Mouse (Mus musculus): ENCODE data around the gene Arhgap8. TPM values are rescaled to one million over a fixed set of nuclear protein-coding genes. Genes with fewer than 3 reads are reported as not detected.
"Not testable (repeated sequence)": the region's sequence is repeated elsewhere in the genome, so short reads cannot be mapped to it uniquely, and the experiment has no call there.

Arhgap8 gene
- polyA plus RNA-seq, 1 experiment from 2014 or later, result 3.1 TPM

DNA sequence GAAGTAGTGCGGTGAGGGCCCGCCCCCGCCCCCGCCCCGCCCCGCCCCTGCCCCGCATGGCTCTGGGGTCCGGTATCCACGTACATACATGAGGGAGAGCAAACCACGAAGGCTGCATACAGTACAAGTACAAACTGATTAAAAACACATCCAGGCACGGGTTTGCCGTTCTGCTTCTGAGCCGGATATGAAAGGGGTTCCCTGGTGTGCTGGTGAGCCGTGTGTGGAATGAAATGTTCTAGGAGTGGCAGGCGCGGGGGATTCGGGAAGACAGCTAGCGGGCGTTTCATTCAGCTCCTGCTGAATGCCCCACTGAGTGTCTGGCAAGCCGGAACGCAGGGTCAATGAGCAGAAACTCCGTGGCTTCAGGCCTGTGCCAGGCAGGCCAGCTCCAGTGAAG, 36.6 kb downstream of the Arhgap8 start:
- WGBS, result 4% methylated on average over 22 of the region's 22 CpGs
- peak; percentile 56 for DNase-seq (ENCODE audit: low spot score)

DNA sequence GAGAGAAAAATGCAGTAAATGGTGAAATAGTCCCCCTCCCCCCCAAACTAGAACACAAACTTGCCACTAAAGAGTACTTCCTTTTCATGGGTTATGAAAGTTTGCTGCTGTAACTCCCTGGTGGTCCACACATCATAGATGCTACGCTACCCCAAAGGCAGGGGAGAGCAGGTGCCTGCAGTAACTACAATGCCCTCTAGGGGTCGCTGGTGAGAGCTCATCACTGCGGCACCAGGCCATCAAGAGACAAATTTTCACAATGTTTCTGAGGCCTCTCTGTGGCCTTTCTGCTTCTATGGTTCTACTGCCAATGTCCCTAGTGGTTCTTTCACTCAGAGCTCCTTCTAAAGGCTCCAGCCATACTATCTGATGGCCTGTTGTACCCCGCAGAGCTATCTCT, 38.6 kb downstream of the Arhgap8 start:
- no peak overlapping the region for H3K27ac ChIP-seq (replicated peaks; ENCODE audit: low read depth, low read length)
- no peak for ATAC-seq (ENCODE audit: low read depth)
- DNase-seq (ENCODE audit: low spot score), result no peak
- H3K4me2 ChIP-seq (ENCODE audit: low read depth, low read length), result no peak overlapping the region
- no peaks in the 10 kb centered on the region for H3K36me3 ChIP-seq (ENCODE audit: control insufficient read depth, insufficient read depth, low read length)
- H3K4me3 ChIP-seq (ENCODE audit: low read depth, low read length), result no peak overlapping the region
- H3K4me1 ChIP-seq (ENCODE audit: control insufficient read depth, insufficient read depth, low read length), result peaks cover 5% of the 10 kb centered on the region; the same call in 1 of the 2 replicates
- no peak overlapping the region for H3K9ac ChIP-seq (ENCODE audit: low read depth, low read length)
- H3K27me3 ChIP-seq (replicated peaks; ENCODE audit: control insufficient read depth, insufficient read depth, low read length), result peaks cover 5% of the 10 kb centered on the region
- H3K9me3 ChIP-seq (ENCODE audit: control insufficient read depth, low read length), result no peaks in the 10 kb centered on the region
- 55% methylated on average over 3 of the region's 4 CpGs for WGBS

More for the DNA sequence above, 36.6 kb downstream of the Arhgap8 start:
- Histone ChIP-seq H3K9me3 (ENCODE audit: control insufficient read depth, low read length) (no peaks in the 10 kb centered on the region), H3K27ac (replicated peaks; ENCODE audit: low read depth, low read length) (no peak overlapping the region), H3K4me1 (ENCODE audit: control insufficient read depth, insufficient read depth, low read length) (peaks cover 5% of the 10 kb centered on the region; the same call in 1 of the 2 replicates), H3K4me2 (ENCODE audit: low read depth, low read length) (peak overlapping the region; percentile 60), H3K9ac (ENCODE audit: low read depth, low read length) (peak overlapping the region; percentile 54), H3K27me3 (replicated peaks; ENCODE audit: control insufficient read depth, insufficient read depth, low read length) (peaks cover 5% of the 10 kb centered on the region), H3K4me3 (ENCODE audit: low read depth, low read length) (peak overlapping the region; percentile 26), H3K36me3 (ENCODE audit: control insufficient read depth, insufficient read depth, low read length) (no peaks in the 10 kb centered on the region)
- 0 out of 2 replicates have a peak, but pooled peaks have one; percentile 38 for ATAC-seq (ENCODE audit: low read depth)

DNA sequence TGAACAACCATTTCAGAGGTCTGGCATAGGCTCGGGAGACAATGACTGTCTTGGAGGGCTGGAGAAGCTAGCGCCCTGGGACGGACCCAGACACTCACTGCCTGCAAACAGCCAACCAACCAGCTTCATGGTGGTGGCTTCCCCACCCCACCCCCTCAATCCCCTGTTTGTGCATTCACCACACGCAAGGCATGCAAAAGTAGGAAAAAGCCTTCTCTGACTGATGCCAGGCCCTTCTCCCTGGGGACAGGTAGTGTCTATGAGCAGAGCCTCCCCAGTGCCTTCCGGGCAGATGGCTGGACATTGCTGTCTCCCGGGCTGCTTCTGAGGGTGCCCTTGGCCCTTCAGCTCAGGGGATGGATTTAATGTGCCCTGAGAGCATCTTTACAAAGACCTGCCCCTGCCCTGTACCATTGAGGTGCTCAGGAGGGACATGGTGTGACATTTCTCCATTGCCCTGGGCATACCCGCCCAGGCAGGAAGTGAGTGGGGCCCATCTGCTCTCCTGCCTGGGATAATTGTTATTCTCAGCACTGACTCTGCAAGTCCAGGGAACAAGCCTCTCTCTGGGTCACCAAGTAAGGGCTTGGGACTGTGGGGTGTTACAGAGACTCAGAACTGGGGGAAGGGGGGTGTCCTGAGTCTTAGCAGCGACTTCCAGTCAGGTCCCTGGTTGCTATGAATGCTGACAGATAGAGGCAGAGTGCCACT, 43.0 kb downstream of the Arhgap8 start:
- ATAC-seq (ENCODE audit: low read depth), result no peak
- Histone ChIP-seq H3K9ac (ENCODE audit: low read depth, low read length) (0 out of 2 replicates have a peak overlapping the region, but pooled peaks have one; percentile 6), H3K4me1 (ENCODE audit: control insufficient read depth, insufficient read depth, low read length) (no peaks in the 10 kb centered on the region), H3K4me2 (ENCODE audit: low read depth, low read length) (no peak overlapping the region), H3K36me3 (ENCODE audit: control insufficient read depth, insufficient read depth, low read length) (no peaks in the 10 kb centered on the region), H3K9me3 (ENCODE audit: control insufficient read depth, low read length) (no peaks in the 10 kb centered on the region), H3K27me3 (replicated peaks; ENCODE audit: control insufficient read depth, insufficient read depth, low read length) (peaks cover 1% of the 10 kb centered on the region; the same call in 1 of the 2 replicates), H3K4me3 (ENCODE audit: low read depth, low read length) (no peak overlapping the region), H3K27ac (replicated peaks; ENCODE audit: low read depth, low read length) (no peak overlapping the region)
- WGBS, result 70% methylated on average over 8 of the region's 8 CpGs
- DNase-seq (ENCODE audit: low spot score), result no peak

DNA sequence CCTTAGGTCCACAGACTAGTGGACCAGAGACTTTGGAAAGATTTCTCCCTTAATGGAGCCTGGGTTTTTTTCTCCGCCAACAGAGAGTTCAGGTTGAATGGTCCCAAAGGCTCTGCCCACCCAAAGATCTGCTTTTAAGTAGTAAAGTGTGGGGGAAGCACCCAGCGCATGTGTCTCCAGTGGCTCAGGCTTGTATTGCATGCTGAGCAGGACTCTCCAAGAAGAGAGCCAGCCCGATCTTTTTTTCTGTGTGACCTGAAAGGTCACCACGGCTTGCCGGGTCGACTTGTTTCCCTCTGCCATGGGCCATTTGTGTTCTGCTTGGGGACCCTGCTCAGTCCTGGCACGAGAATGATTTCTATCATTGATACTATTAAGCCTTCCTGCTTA, 43.6 kb downstream of the Arhgap8 start:
- no peaks in the 10 kb centered on the region for H3K36me3 ChIP-seq (ENCODE audit: control insufficient read depth, insufficient read depth, low read length)
- no peak overlapping the region for H3K27ac ChIP-seq (replicated peaks; ENCODE audit: low read depth, low read length)
- ATAC-seq (ENCODE audit: low read depth) (no peak), DNase-seq (ENCODE audit: low spot score) (no peak)
- H3K4me2 ChIP-seq (ENCODE audit: low read depth, low read length), result no peak overlapping the region
- H3K9ac ChIP-seq (ENCODE audit: low read depth, low read length), result no peak overlapping the region
- H3K4me1 ChIP-seq (ENCODE audit: control insufficient read depth, insufficient read depth, low read length), result no peaks in the 10 kb centered on the region
- WGBS, result 36% methylated on average over 7 of the region's 7 CpGs
- no peaks in the 10 kb centered on the region for H3K27me3 ChIP-seq (replicated peaks; ENCODE audit: control insufficient read depth, insufficient read depth, low read length)
- H3K4me3 ChIP-seq (ENCODE audit: low read depth, low read length), result no peak overlapping the region
- no peaks in the 10 kb centered on the region for H3K9me3 ChIP-seq (ENCODE audit: control insufficient read depth, low read length)

DNA sequence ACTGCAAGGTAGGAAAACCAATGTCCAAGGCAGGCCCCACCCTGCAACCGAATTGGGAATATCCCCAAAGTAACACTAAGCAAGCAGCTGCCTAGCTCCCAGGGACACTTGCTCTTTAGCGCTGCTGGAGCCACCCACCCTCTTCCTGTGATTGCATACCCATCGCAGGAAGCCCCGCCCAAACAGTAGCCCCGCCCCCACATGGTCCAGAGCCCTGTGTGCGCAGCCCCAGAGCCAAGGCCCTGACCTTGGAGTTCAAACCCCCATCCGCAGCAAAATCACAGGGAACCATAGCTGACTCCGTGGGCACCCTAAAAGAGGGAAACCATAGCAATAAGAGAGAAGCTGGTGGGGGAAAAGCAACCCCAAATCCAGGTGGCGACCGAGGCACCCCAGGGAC, 46.8 kb downstream of the Arhgap8 start:
- Histone ChIP-seq H3K4me3 (ENCODE audit: low read depth, low read length) (no peak overlapping the region), H3K27me3 (replicated peaks; ENCODE audit: control insufficient read depth, insufficient read depth, low read length) (no peaks in the 10 kb centered on the region), H3K9ac (ENCODE audit: low read depth, low read length) (no peak overlapping the region), H3K36me3 (ENCODE audit: control insufficient read depth, insufficient read depth, low read length) (no peaks in the 10 kb centered on the region), H3K4me2 (ENCODE audit: low read depth, low read length) (no peak overlapping the region), H3K27ac (replicated peaks; ENCODE audit: low read depth, low read length) (no peak overlapping the region), H3K9me3 (ENCODE audit: control insufficient read depth, low read length) (no peaks in the 10 kb centered on the region), H3K4me1 (ENCODE audit: control insufficient read depth, insufficient read depth, low read length) (peaks cover 2% of the 10 kb centered on the region; the same call in 1 of the 2 replicates)
- no peak for DNase-seq (ENCODE audit: low spot score)
- ATAC-seq (ENCODE audit: low read depth), result no peak
- WGBS, result 39% methylated on average over 10 of the region's 10 CpGs

DNA sequence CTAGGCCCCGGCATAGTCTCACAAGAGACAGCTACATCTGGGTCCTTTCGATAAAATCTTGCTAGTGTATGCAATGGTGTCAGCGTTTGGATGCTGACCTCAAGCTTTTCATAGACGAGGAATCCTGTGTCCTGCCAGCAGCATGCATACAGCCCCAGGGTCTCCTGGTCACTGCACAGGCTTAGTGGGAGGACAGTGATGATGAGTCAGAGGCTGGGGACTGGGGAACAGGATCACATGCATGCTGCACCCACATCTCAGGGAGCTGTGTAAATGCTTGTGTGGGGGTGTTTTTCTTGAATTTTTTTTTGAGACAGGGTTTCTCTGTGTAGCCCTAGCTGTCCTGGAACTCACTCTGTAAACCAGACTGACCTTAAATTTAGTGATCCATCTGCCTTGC, 48.7 kb downstream of the Arhgap8 start:
- H3K36me3 ChIP-seq (ENCODE audit: control insufficient read depth, insufficient read depth, low read length); H3K4me2 ChIP-seq (ENCODE audit: low read depth, low read length); DNase-seq (ENCODE audit: low spot score); H3K4me3 ChIP-seq (ENCODE audit: low read depth, low read length); H3K27ac ChIP-seq (replicated peaks; ENCODE audit: low read depth, low read length); H3K9ac ChIP-seq (ENCODE audit: low read depth, low read length); H3K9me3 ChIP-seq (ENCODE audit: control insufficient read depth, low read length); H3K27me3 ChIP-seq (replicated peaks; ENCODE audit: control insufficient read depth, insufficient read depth, low read length); ATAC-seq (ENCODE audit: low read depth): not testable (repeated sequence)
- H3K4me1 ChIP-seq (ENCODE audit: control insufficient read depth, insufficient read depth, low read length), result peaks cover 12% of the 10 kb centered on the region; the same call in 1 of the 2 replicates
- 73% methylated on average over 3 of the region's 4 CpGs for WGBS

DNA sequence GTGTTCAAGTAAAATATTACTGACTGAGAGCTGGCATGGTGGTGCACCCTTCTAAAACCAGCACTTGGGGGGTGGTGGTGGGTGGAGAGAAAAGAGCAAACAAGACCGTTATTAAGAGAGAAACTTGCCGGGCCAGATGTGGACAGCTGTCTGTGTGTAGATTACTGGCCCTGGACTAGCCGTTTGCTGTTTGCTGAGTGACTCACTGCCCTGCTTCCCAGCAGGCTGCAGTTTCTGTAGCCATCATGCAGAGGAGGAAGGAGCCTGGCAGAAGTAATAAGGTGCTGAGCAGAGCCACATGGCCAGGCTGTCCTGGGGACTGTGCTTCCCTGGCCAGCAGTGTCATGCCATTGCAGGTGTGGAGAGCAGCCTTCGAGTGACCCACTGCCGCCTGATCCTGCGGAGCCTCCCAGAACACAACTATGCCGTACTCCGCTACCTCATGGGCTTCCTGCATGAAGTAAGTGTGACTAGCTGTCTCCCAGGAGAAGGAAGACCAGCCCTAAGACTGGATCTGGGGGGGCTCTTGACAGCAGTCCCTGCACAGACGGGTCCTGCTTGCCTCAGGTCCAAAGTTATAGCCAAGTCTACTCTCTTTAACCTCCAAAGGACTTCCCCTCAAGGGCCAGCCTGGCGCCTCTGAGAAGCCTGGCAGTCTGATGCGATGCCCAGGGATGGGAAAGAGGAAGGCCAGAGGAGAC, 49.9 kb downstream of the Arhgap8 start:
- no peak overlapping the region for H3K4me3 ChIP-seq (ENCODE audit: low read depth, low read length)
- DNase-seq (ENCODE audit: low spot score), result no peak
- ATAC-seq (ENCODE audit: low read depth), result no peak
- no peaks in the 10 kb centered on the region for H3K9me3 ChIP-seq (ENCODE audit: control insufficient read depth, low read length)
- 73% methylated on average over 11 of the region's 11 CpGs for WGBS
- no peak overlapping the region for H3K9ac ChIP-seq (ENCODE audit: low read depth, low read length)
- H3K27me3 ChIP-seq (replicated peaks; ENCODE audit: control insufficient read depth, insufficient read depth, low read length), result no peaks in the 10 kb centered on the region
- no peaks in the 10 kb centered on the region for H3K36me3 ChIP-seq (ENCODE audit: control insufficient read depth, insufficient read depth, low read length)
- H3K4me1 ChIP-seq (ENCODE audit: control insufficient read depth, insufficient read depth, low read length), result peaks cover 16% of the 10 kb centered on the region; the same call in 1 of the 2 replicates
- no peak overlapping the region for H3K4me2 ChIP-seq (ENCODE audit: low read depth, low read length)
- no peak overlapping the region for H3K27ac ChIP-seq (replicated peaks; ENCODE audit: low read depth, low read length)

DNA sequence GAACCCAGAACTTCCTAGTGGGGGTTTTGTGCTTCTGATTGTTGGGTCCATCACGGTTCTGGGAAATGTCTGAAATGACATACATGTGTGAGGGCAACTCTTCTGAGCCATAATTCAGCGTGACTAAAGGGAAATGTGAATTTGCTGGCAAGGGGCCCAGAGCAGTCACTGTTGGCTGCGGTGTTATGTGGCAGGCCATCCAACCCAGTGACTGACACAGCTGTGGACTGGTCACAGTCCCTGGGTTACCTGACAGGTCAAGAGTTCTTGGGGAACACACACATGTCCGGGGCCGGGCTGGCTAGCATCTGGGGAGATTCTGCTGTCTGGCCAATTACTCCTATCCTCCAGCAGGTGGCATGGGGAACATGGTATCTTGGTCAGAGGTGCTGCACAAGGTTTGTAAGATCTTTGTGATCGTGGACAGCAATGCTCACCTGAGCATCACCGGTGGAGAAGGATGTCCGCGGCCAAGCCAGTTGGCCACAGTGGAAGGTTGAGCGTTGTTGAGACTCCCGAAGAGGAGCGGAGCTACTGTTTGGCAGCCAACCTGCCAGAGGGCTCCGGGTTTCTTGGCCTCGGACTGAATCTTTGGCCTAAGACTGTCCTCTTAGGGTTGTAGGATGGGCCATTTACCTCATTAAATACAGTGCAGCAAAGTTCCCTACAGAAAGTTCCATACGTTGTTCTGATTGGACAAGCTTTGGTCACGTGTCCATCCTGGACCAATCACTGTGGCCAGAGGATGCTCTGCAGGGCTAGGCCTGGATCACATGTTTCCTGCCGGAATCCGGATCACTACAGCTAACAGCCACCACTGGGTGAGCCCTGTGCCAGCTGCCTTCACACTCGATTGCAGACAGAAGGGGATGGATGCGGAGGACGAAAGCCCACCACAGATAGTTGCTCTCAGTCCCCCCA, 52.6 kb downstream of the Arhgap8 start:
- Histone ChIP-seq H3K9ac (ENCODE audit: low read depth, low read length) (no peak overlapping the region), H3K27ac (replicated peaks; ENCODE audit: low read depth, low read length) (no peak overlapping the region), H3K4me1 (ENCODE audit: control insufficient read depth, insufficient read depth, low read length) (peaks cover 22% of the 10 kb centered on the region; the same call in 1 of the 2 replicates), H3K4me2 (ENCODE audit: low read depth, low read length) (no peak overlapping the region), H3K36me3 (ENCODE audit: control insufficient read depth, insufficient read depth, low read length) (no peaks in the 10 kb centered on the region), H3K9me3 (ENCODE audit: control insufficient read depth, low read length) (no peaks in the 10 kb centered on the region), H3K4me3 (ENCODE audit: low read depth, low read length) (no peak overlapping the region), H3K27me3 (replicated peaks; ENCODE audit: control insufficient read depth, insufficient read depth, low read length) (no peaks in the 10 kb centered on the region)
- DNase-seq (ENCODE audit: low spot score), result peak; percentile 60
- 69% methylated on average over 21 of the region's 21 CpGs for WGBS
- peak; percentile 35; the same call in 1 of the 2 replicates for ATAC-seq (ENCODE audit: low read depth)
